Mouse (Mus musculus) cerebellum, adult 2 months (tissue): ENCODE data around the gene Vps35. TPM values are rescaled to one million over a fixed set of nuclear protein-coding genes. Genes with fewer than 3 reads are reported as not detected.
A peak's percentile ranks its signal among the peaks of the same experiment; 100 is the strongest.

Experiments
- DNase-seq, 2 experiments: peaks; one replicate each; pipeline ENCODE4 v3.0.0; 2021
- H3K27ac ChIP-seq: fragments of 200-500 bp; 2 replicates; pipeline ENCODE4 v1.5.1; 2012; ENCODE audit warnings: low read length, control low read depth, inconsistent platforms; ENCODE audit not compliant: insufficient read depth
- H3K27me3 ChIP-seq: fragments of 200-500 bp; 2 replicates; pipeline ENCODE4 v1.6.1; 2012; ENCODE audit warnings: inconsistent platforms, mild to moderate bottlenecking, low read length, moderate library complexity; ENCODE audit not compliant: control insufficient read depth, insufficient read depth
- H3K4me1 ChIP-seq: fragments of 200-500 bp; 2 replicates; pipeline ENCODE4 v1.6.1; 2011; ENCODE audit warnings: low read length; ENCODE audit not compliant: control insufficient read depth, insufficient read depth
- H3K4me3 ChIP-seq: fragments of 200-500 bp; replicated peaks from 2 replicates; pipeline ENCODE3; 2011; ENCODE audit warnings: mild to moderate bottlenecking, low read depth, low read length, control low read depth; ENCODE audit not compliant: insufficient read depth
- CTCF ChIP-seq: fragments of 200-500 bp; IDR thresholded peaks from 2 replicates; pipeline ENCODE4 v1.5.1; 2011; ENCODE audit warnings: low read depth, mild to moderate bottlenecking, control low read depth, low read length, moderate library complexity, borderline replicate concordance; ENCODE audit not compliant: insufficient read depth
- POLR2A ChIP-seq: fragments of 200-500 bp; IDR thresholded peaks from 2 replicates; pipeline ENCODE4 v1.6.1; 2011; ENCODE audit warnings: low read length, control low read depth, borderline replicate concordance; ENCODE audit not compliant: insufficient read depth
- WGBS: fragments of 180-500 bp; shearing (Covaris S2); methylation state at CpG from one replicate; pipeline ENCODE4 v1.1.7; 2018; 5-methylcytosine and 5-hydroxymethylcytosine counted together
- polyA plus RNA-seq: library from polyadenylated mRNA; depleted of rRNA; stranded (reverse); fragments of >200 nt; gene quantifications from 2 replicates; pipeline ENCODE4 v1.2.3, GENCODE M21; 2012

Gene Vps35
- polyA plus RNA-seq, 1 experiment: 75.2 TPM

GRCm38 (mm10) chr8:85321981-85322380, 22.4 kb upstream of the Vps35 start:
- Histone ChIP-seq H3K4me3 (no peak overlapping the region), H3K27ac (no peak overlapping the region), H3K27me3 (no peaks in the 10 kb centered on the region), H3K4me1 (no peaks in the 10 kb centered on the region)
- no peak for DNase-seq
- TF ChIP-seq CTCF: no peak
- no peak for TF ChIP-seq POLR2A
- WGBS: 88% methylated on average over 15 of the region's 15 CpGs

- no peak overlapping the region for H3K4me3 ChIP-seq
- TF ChIP-seq CTCF (no peak), POLR2A (no peak)
- no peaks in the 10 kb centered on the region for H3K4me1 ChIP-seq
- no peak overlapping the region for H3K27ac ChIP-seq
- no peak for DNase-seq
- H3K27me3 ChIP-seq: no peaks in the 10 kb centered on the region
- 94% methylated on average over 4 of the region's 4 CpGs for WGBS
These were observed 18.9 kb upstream of the Vps35 start for GRCm38 (mm10) chr8:85318534-85318933.

GRCm38 (mm10) chr8:85313036-85313435, 13.4 kb upstream of the Vps35 start:
- Histone ChIP-seq H3K4me1 (no peaks in the 10 kb centered on the region), H3K27ac (no peak overlapping the region), H3K4me3 (no peak overlapping the region), H3K27me3 (no peaks in the 10 kb centered on the region)
- WGBS: 84% methylated on average over 3 of the region's 3 CpGs
- no peak for DNase-seq
- TF ChIP-seq CTCF: no peak
- no peak for TF ChIP-seq POLR2A

- no peaks in the 10 kb centered on the region for H3K27me3 ChIP-seq
- no peak for DNase-seq
- no peaks in the 10 kb centered on the region for H3K4me1 ChIP-seq
- TF ChIP-seq CTCF (0 out of 2 replicates have a peak, but pooled peaks have one; percentile 14), POLR2A (no peak)
- no peak overlapping the region for H3K4me3 ChIP-seq
- no peak overlapping the region for H3K27ac ChIP-seq
These were observed 12.1 kb upstream of the Vps35 start for GRCm38 (mm10) chr8:85311743-85312142.

- H3K27ac ChIP-seq: no peak overlapping the region
- TF ChIP-seq CTCF (no peak), POLR2A (no peak)
- 91% methylated on average over 2 of the region's 2 CpGs for WGBS
- no peak for DNase-seq
- no peak overlapping the region for H3K4me3 ChIP-seq
- no peaks in the 10 kb centered on the region for H3K4me1 ChIP-seq
- H3K27me3 ChIP-seq: no peaks in the 10 kb centered on the region
These were observed 9.0 kb upstream of the Vps35 start for GRCm38 (mm10) chr8:85308564-85308963.

- 48% methylated on average over 5 of the region's 5 CpGs for WGBS
These were observed 3.9 kb upstream of the Vps35 start for GRCm38 (mm10) chr8:85303531-85303930.

GRCm38 (mm10) chr8:85302931-85303330, 3.3 kb upstream of the Vps35 start:
- 88% methylated on average over 3 of the region's 3 CpGs for WGBS
- Histone ChIP-seq H3K4me3 (no peak overlapping the region), H3K4me1 (no peaks in the 10 kb centered on the region), H3K27ac (no peak overlapping the region), H3K27me3 (no peaks in the 10 kb centered on the region)
- DNase-seq: no peak
- no peak for TF ChIP-seq POLR2A
- TF ChIP-seq CTCF: no peak

More at GRCm38 (mm10) chr8:85303531-85303930, 3.9 kb upstream of the Vps35 start:
- DNase-seq: no peak
- Histone ChIP-seq H3K27me3 (no peaks in the 10 kb centered on the region), H3K4me1 (no peaks in the 10 kb centered on the region), H3K27ac (no peak overlapping the region), H3K4me3 (no peak overlapping the region)
- no peak for TF ChIP-seq POLR2A
- no peak for TF ChIP-seq CTCF

- no peak for TF ChIP-seq CTCF
- TF ChIP-seq POLR2A: no peak
- DNase-seq: no peak
- WGBS: 33% methylated on average over 1 of the region's 1 CpGs
These were observed 2.3 kb upstream of the Vps35 start for GRCm38 (mm10) chr8:85301941-85302340.

More at GRCm38 (mm10) chr8:85301941-85302340, 2.3 kb upstream of the Vps35 start:
- no peak overlapping the region for H3K27ac ChIP-seq
- H3K27me3 ChIP-seq: no peaks in the 10 kb centered on the region
- H3K4me3 ChIP-seq: no peak overlapping the region
- no peaks in the 10 kb centered on the region for H3K4me1 ChIP-seq
